Mouse (Mus musculus) neural tube, embryonic 11.5 days (tissue): ENCODE data around the gene Obscn. TPM values are rescaled to one million over a fixed set of nuclear protein-coding genes. Genes with fewer than 3 reads are reported as not detected.

Experiments used
- ATAC-seq: fragments of 200-750 bp; cut with Nextera tagmentation; 2 replicates; pipeline ENCODE4 v1.8.0; 2017; ENCODE audit warnings: moderate number of reproducible peaks, mild to moderate bottlenecking, moderate TSS enrichment, moderate library complexity; ENCODE audit not compliant: insufficient read depth, low FRiP score, low TSS enrichment
- DNase-seq: peaks from one replicate; pipeline ENCODE4 v3.0.0-alpha.2; 2015; ENCODE audit warnings: low spot score
- H3K27ac ChIP-seq: fragments of 300-500 bp; sonication (generic); 2 replicates; pipeline ENCODE4 v1.5.1; 2014; ENCODE audit warnings: low read depth, mild to moderate bottlenecking, low read length
- H3K27me3 ChIP-seq: fragments of 300-500 bp; sonication (generic); 2 replicates; pipeline ENCODE4 v1.6.1; 2014; ENCODE audit warnings: mild to moderate bottlenecking, low read length, mixed read lengths; ENCODE audit not compliant: control insufficient read depth, insufficient read depth
- H3K36me3 ChIP-seq: fragments of 300-500 bp; sonication (generic); 2 replicates; pipeline ENCODE4 v1.6.1; 2014; ENCODE audit warnings: mild to moderate bottlenecking, low read length, moderate library complexity, mixed read lengths; ENCODE audit not compliant: control insufficient read depth, insufficient read depth
- H3K4me1 ChIP-seq: fragments of 300-500 bp; sonication (generic); 2 replicates; pipeline ENCODE4 v1.6.1; 2014; ENCODE audit warnings: low read length, mixed read lengths; ENCODE audit not compliant: control insufficient read depth, insufficient read depth
- H3K4me2 ChIP-seq: fragments of 300-500 bp; sonication (generic); 2 replicates; pipeline ENCODE4 v1.6.1; 2014; ENCODE audit warnings: low read depth, mild to moderate bottlenecking, moderate library complexity
- H3K4me3 ChIP-seq: fragments of 300-500 bp; sonication (generic); 2 replicates; pipeline ENCODE4 v1.5.1; 2014; ENCODE audit warnings: low read depth, low read length
- H3K9ac ChIP-seq: fragments of 300-500 bp; sonication (generic); 2 replicates; pipeline ENCODE4 v1.6.1; 2014; ENCODE audit warnings: mild to moderate bottlenecking, low read length
- H3K9me3 ChIP-seq: fragments of 300-500 bp; sonication (generic); 2 replicates; pipeline ENCODE4 v1.6.1; 2016; ENCODE audit warnings: low read length; ENCODE audit not compliant: control insufficient read depth
- WGBS: fragments of 180-500 bp; shearing (Covaris S2); extraction: QIAGEN DNeasy Blood & Tissue Kit; methylation state at CpG from one replicate; pipeline ENCODE4 v1.1.7; 2014; 5-methylcytosine and 5-hydroxymethylcytosine counted together
- polyA plus RNA-seq: library from polyadenylated mRNA; unstranded; fragments of >200 nt; fragmentation: Nextera tagmentation; extraction: Ambion mirVana; gene quantifications from 2 replicates; pipeline ENCODE4 v1.2.1, GENCODE M21; 2014

The Obscn gene
- polyA plus RNA-seq, 1 experiment from 2014 or later, result 0.88 TPM

DNA sequence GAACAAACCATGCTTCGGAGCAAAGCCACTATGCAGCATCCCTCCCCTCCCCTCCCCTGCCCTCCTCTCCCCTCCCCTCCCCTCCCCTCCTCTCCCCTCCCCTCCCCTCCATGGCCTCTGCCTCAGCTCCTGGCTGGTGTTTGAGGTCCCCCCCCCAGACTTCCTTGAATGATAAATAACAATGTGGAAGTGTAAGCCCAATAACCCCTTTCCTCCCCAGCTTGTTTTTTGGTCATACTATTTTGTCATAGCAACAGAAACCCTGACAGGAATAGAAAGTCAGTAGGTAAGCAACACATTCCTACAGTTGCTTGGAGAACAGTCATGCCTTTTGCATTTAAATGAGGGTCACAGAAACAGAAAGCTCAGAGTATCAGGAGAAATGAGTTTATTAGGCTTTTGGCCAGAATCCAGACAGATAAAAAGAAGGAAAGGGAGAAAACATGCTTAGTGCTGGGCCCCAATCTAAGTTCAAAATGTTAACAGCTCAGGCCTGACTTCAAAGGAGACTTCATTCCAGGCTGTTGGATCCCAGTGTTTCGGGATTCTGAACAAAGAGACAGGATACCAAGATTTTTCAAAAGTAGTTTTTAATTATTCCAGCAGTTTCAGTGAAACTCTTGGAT, 29.5 kb upstream of the Obscn start:
- no peaks in the 10 kb centered on the region for H3K36me3 ChIP-seq
- H3K4me3 ChIP-seq, result no peak overlapping the region
- ATAC-seq (no peak), DNase-seq (no peak)
- no peaks in the 10 kb centered on the region for H3K27me3 ChIP-seq
- no peaks in the 10 kb centered on the region for H3K9me3 ChIP-seq
- H3K4me2 ChIP-seq, result no peak overlapping the region
- peaks cover 3% of the 10 kb centered on the region; the same call in 1 of the 2 replicates for H3K4me1 ChIP-seq
- 64% methylated on average over 2 of the region's 2 CpGs for WGBS
- no peak overlapping the region for H3K27ac ChIP-seq
- H3K9ac ChIP-seq, result no peak overlapping the region

DNA sequence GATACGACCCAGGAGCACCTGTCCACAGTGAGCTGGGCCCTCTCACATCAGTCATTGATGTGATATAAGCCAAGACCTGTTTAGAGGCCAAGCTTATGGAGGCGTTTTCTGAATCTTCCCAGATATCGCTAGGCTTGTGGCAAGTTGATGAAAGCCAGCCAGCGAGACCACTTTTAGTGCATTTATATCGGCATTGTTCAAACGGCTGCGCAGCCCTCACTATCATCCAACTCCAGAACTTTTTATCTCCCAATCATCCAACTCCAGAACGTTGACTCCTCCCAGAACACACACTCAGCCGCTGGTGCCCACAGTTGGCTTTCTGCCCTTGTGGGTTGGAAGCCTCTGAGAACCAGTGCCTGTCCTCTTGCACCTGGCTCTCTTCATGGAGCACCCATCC, 28.2 kb upstream of the Obscn start:
- no peak for ATAC-seq
- Histone ChIP-seq H3K9me3 (no peaks in the 10 kb centered on the region), H3K4me3 (no peak overlapping the region; the same call in 1 of the 2 replicates), H3K9ac (peak overlapping the region; percentile 32; the same call in 1 of the 2 replicates), H3K4me1 (peaks cover 3% of the 10 kb centered on the region; the same call in 1 of the 2 replicates), H3K36me3 (no peaks in the 10 kb centered on the region), H3K27ac (0 out of 2 replicates have a peak overlapping the region, but pooled peaks have one; percentile 88), H3K4me2 (peak overlapping the region; percentile 70), H3K27me3 (no peaks in the 10 kb centered on the region)
- DNase-seq, result no peak
- 84% methylated on average over 9 of the region's 9 CpGs for WGBS

DNA sequence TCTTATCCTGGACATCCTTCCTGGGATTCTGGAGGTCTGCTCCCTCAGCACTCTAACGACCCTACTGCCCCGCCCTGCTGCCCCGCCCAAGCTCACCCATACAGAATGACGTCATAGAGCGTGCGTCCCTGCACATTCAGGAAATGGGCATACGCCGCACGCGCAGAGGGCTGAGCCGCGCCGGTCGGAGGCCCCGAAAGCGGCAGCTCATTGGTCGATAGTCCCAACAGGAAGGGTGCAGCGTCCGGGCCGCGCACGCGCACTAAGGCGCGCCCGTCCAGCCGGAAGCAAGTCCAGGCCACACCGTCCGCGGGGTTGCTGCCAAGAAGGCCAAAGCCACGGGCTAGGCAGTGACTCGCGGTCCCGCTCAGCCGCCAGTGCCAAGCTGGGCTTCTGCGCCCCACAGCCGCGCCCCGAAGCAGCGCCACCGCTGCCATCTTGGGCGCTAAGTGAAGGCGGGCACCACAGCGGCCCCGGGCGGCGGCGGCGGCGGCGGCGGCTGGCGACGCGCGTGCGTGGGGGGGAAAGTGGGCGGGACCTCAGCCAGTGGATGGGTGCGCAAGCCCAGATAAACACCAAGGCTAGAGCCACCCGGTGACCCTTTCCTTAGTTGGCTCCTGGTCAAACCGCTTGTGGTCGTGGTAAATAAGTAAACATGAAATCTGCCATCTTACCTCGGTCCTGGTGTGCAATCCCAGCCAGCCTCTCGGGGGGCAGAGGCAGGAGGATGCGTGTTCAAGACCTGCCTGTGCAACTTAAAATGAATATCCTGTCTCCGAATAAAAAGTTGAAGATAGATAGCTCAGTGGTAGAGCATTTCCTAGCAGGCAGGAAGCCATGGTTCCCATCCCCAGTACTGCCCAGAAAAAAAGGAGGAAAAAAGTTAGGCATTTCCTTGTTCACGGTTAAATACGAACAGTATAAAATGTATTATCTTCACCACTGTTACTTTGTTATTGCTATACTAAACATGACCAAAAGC, 27.3 kb upstream of the Obscn start, which contains the start of gene Iba57:
TSS of gene Iba57 (minus strand) at position 485 of the 982 bp plus-strand sequence.
- DNase-seq (peak; percentile 99), ATAC-seq (peak; percentile 99)
- Histone ChIP-seq H3K4me2 (peak within 1 kb of the TSS; percentile 70), H3K4me1 (peaks cover 3% of the 10 kb centered on the region; the same call in 1 of the 2 replicates), H3K9me3 (no peaks in the 10 kb centered on the region), H3K36me3 (no peaks in the 10 kb centered on the region), H3K9ac (peak within 1 kb of the TSS; percentile 73), H3K4me3 (peak within 1 kb of the TSS; percentile 58), H3K27me3 (no peaks in the 10 kb centered on the region), H3K27ac (peak within 1 kb of the TSS; percentile 88)
- 2% methylated on average over 59 of the region's 68 CpGs for WGBS

DNA sequence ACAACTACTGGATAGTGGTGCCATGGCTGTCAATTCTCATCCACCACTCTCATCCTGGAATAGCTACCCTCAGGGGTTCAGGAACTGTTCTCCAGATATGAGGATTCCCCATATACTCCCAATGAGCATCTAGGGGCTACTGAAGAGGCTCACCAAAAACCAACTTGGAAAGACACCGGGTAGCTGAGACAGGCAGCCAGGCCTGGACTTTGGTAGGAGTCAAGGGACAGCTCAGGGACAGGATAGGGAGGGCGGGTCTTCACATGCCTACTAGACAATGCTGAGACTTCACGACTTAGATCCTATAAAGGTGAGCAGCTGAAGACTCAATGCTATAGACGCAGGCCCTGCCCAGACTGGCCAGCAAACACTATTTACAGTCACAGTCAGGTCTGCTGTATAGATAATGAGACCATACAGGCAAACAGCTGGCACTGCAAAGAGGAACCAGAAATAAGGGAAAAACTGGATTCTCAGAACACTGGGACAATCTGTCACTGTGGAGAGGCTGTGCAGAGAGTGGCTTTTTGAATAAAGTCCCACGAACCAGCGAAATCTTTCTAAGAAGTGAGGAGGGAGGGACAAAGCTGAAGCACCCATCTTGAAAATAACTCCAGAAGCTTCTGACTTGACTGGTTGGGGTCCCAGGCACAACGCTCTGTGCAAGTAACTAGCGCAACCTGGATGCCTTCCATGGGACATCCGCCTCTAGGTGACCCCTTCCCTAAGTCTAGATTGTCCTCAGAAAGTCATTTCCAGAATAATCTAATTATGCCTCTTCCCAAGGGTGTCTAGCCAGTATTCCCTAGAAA, 26.4 kb upstream of the Obscn start:
- peaks cover 3% of the 10 kb centered on the region; the same call in 1 of the 2 replicates for H3K4me1 ChIP-seq
- DNase-seq (peak; percentile 20), ATAC-seq (no peak; the same call in 1 of the 2 replicates)
- H3K4me2 ChIP-seq, result peak overlapping the region; percentile 70
- H3K9me3 ChIP-seq, result no peaks in the 10 kb centered on the region
- peak overlapping the region; percentile 58 for H3K4me3 ChIP-seq
- H3K27ac ChIP-seq, result peak overlapping the region; percentile 88
- 60% methylated on average over 9 of the region's 9 CpGs for WGBS
- H3K36me3 ChIP-seq, result no peaks in the 10 kb centered on the region; the same call in 1 of the 2 replicates
- no peaks in the 10 kb centered on the region for H3K27me3 ChIP-seq
- 0 out of 2 replicates have a peak overlapping the region, but pooled peaks have one; percentile 2 for H3K9ac ChIP-seq

DNA sequence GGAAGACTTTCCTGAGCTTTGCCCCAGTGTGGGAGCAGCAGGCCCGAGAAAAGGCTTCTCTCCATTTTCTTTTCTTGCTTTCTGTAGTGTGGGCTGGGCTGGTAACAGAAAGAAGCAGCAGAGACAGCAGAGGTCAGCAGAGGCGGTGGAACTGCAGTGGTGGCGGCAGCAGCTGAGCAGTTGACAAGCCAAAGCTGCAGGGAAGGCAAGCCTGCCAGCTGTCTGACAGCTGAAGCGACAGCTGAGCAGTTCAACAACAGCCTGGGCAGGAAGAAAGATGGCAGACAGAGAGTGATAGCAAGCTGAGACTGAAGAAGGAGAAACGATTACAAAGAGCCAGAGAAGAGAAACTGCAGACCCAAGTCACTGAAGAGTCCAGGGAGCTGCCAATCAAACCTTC, 25.2 kb upstream of the Obscn start:
- Histone ChIP-seq H3K4me1 (peaks cover 3% of the 10 kb centered on the region; the same call in 1 of the 2 replicates), H3K4me3 (no peak overlapping the region), H3K27ac (no peak overlapping the region), H3K9me3 (no peaks in the 10 kb centered on the region), H3K9ac (no peak overlapping the region), H3K27me3 (no peaks in the 10 kb centered on the region), H3K4me2 (no peak overlapping the region), H3K36me3 (no peaks in the 10 kb centered on the region; the same call in 1 of the 2 replicates)
- ATAC-seq (no peak), DNase-seq (no peak)
- 77% methylated on average over 5 of the region's 5 CpGs for WGBS

DNA sequence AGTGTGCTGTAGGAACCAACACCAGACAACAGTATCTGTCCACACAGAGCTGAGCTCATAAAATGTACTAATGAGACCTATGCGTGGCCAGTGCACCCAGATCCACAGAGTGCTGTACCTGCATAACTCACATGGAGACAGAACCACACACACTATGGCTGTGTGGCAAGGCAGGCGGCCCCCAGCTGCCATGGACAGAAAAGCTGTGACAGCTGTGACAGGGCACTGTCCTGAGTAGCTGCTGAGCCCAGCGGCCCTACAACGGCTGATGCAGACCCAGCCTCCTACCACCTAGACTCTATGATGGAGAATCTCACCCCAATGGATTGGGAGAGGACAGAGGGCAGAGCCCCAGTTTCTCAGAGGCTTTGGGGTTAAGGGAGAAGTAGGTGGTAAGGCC, 23.4 kb upstream of the Obscn start:
- H3K27ac ChIP-seq, result no peak overlapping the region
- ATAC-seq, result no peak
- H3K9me3 ChIP-seq, result no peaks in the 10 kb centered on the region
- H3K36me3 ChIP-seq, result no peaks in the 10 kb centered on the region; the same call in 1 of the 2 replicates
- H3K4me1 ChIP-seq, result peaks cover 3% of the 10 kb centered on the region; the same call in 1 of the 2 replicates
- no peak overlapping the region for H3K4me3 ChIP-seq
- no peak overlapping the region for H3K4me2 ChIP-seq
- 93% methylated on average over 4 of the region's 4 CpGs for WGBS
- DNase-seq, result no peak
- H3K9ac ChIP-seq, result no peak overlapping the region
- H3K27me3 ChIP-seq, result no peaks in the 10 kb centered on the region

DNA sequence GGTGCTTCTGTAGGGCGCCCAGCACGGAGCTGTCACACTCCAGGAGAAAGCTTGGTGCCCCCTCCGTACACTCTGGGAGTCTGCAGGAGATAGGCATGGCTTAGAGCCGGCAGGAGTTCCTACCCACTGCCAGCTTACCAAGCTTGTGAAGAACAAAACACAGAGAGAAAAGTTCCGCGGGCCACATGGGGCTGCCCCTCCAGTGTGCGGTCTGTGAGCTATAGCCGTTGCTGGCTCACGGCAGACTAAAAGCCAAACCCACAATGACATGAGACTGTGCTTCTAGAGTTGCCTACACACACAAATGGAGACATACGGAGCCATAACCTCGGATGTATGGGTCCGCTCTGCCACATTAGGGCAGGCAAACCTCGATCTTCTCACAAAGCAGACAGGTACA, 22.9 kb upstream of the Obscn start:
- DNase-seq, result no peak

DNA sequence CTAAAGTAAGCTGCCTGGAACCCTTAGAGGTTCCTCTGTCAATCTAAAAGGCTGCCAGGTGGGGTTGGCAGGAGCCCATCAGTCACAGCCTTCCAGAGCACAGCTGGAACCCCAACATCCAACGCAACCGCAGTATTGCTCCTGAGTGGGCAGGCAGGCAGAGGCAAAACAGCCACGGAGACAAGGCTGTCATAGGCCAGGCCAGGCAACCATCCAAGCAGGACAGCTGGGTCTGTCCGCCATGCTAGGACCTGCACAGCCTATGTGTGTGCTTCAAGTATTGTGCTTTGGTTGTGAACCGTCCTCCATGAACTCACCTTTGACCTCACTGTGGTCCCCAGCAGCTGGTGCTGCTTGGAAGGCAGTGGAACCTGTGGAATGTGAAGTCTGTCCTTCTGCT, 19.7 kb upstream of the Obscn start:
- WGBS, result 96% methylated on average over 5 of the region's 5 CpGs
- Histone ChIP-seq H3K36me3 (no peaks in the 10 kb centered on the region; the same call in 1 of the 2 replicates), H3K4me3 (no peak overlapping the region), H3K4me2 (no peak overlapping the region), H3K9ac (no peak overlapping the region), H3K27ac (no peak overlapping the region), H3K9me3 (no peaks in the 10 kb centered on the region), H3K27me3 (no peaks in the 10 kb centered on the region), H3K4me1 (no peaks in the 10 kb centered on the region)
- ATAC-seq (no peak), DNase-seq (no peak)

More for the DNA sequence above, 22.9 kb upstream of the Obscn start:
- H3K4me3 ChIP-seq, result no peak overlapping the region
- no peaks in the 10 kb centered on the region; the same call in 1 of the 2 replicates for H3K36me3 ChIP-seq
- H3K4me2 ChIP-seq, result no peak overlapping the region
- H3K4me1 ChIP-seq, result peaks cover 2% of the 10 kb centered on the region; the same call in 1 of the 2 replicates
- no peak overlapping the region for H3K9ac ChIP-seq
- no peaks in the 10 kb centered on the region for H3K9me3 ChIP-seq
- no peak for ATAC-seq
- 91% methylated on average over 13 of the region's 13 CpGs for WGBS
- no peak overlapping the region for H3K27ac ChIP-seq
- H3K27me3 ChIP-seq, result no peaks in the 10 kb centered on the region
